In the genomic region with DNA sequence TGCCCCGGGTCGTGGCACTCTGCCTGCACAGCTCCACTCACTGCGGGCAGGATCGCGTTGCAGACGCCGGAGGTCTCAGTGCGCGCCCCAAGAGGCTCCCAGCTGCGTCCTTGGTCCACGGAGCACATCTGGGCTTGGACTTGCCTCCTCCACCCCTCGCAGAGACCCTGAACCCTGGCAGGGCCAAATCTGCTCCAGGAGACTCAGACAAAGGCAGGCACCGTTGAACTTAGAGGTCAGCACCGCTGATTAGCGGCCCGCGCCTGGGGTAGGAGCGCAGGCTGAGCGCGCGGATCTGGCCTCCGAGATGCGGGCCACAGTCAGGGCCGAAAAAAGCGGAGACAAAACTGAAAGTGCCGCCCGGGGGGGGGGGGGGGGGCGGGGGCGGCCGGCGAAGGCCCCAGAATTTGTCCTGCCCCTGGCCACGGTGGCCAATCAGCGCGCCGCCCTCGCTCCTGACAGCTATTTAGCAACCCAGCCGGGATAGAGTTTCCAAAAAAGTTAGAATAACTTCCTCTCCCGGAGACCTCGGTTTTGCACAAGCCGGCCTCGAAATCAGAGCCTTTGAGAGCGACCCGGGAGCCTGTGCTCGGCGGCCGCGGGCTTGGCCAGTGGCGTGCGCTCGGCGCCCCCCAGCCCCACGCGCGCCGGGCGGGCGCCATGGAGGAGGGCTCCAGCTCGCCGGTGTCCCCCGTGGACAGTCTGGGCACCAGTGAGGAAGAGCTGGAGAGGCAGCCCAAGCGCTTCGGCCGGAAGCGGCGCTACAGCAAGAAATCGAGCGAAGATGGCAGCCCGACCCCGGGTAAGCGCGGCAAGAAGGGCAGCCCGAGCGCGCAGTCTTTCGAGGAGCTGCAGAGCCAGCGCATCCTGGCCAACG, we compare ENCODE assay signal across 8 mouse cellular contexts. TPM values are rescaled to one million over a fixed set of nuclear protein-coding genes. Genes with fewer than 3 reads are reported as not detected.
DNase-seq lines count a peak whose midpoint lies in the region; ATAC-seq lines count a peak whose summit lies in the region.

Gene Twist2 (plus strand): TSS at position 495 of the 877 bp plus-strand sequence.

- peak within 1 kb of the TSS; percentile 58 for H3K4me3 ChIP-seq in lung, embryonic 15.5 days

- DNase-seq in adipocyte (ENCODE audit: low spot score), result peak; percentile 91
- DNase-seq in embryo, embryonic 9.5 days (ENCODE audit: extremely low spot score), result peak; percentile 78
- peak; percentile 43 for DNase-seq in heart, adult 8-10 months (ENCODE audit: low spot score)
- peak; percentile 7 to 15 for DNase-seq in kidney, adult 8-10 months
- DNase-seq in retina, embryonic 14.5 days (ENCODE audit: low spot score), result peak; percentile 38
- DNase-seq in B cell, adult 2 months, result no peak
- DNase-seq in spleen, postnatal 10 days (ENCODE audit: low spot score in 2 of 2), result no peak

- 1% methylated on average over 74 of the region's 77 CpGs for WGBS in lung, embryonic 15.5 days

- peak within 1 kb of the TSS; percentile 50 for H3K9ac ChIP-seq in lung, embryonic 15.5 days

- H3K36me3 ChIP-seq in lung, embryonic 15.5 days, result no peaks in the 10 kb centered on the region

- H3K27me3 ChIP-seq in lung, embryonic 15.5 days, result peaks cover 66% of the 10 kb centered on the region

- peak; percentile 73 for ATAC-seq in lung, embryonic 15.5 days (ENCODE audit: borderline replicate concordance, extremely low read depth, low FRiP score, low TSS enrichment)

- H3K4me2 ChIP-seq in lung, embryonic 15.5 days, result peak within 1 kb of the TSS; percentile 96

- H3K4me1 ChIP-seq in lung, embryonic 15.5 days, result peaks cover 29% of the 10 kb centered on the region

- H3K27ac ChIP-seq in lung, embryonic 15.5 days, result peak within 1 kb of the TSS; percentile 75

- H3K9me3 ChIP-seq in lung, embryonic 15.5 days, result no peaks in the 10 kb centered on the region

RNA-seq across cellular contexts. Expression of gene Twist2, which starts in this region (rescaled TPM):
- total RNA-seq in heart, adult 8-10 months (2022), result 1 to 10 TPM in 3 of 4 experiments, under 1 TPM in 1; 1.00 to 1.8 (median 1.2) TPM
- 9.4 and 10.4 TPM in 2 replicates for polyA plus RNA-seq in lung, embryonic 15.5 days (2015; fragmentation: Nextera tagmentation; extraction: Ambion mirVana)

Comparison
In these comparisons a context has a peak if more than half of its experiments do, and no peak if none do; other contexts are left out.
1. DNase-seq: peak in adipocyte (single experiment), embryo, embryonic 9.5 days (single experiment), heart, adult 8-10 months (single experiment), kidney, adult 8-10 months (2 of 2) and retina, embryonic 14.5 days (single experiment); none in B cell, adult 2 months (0 of 2) and spleen, postnatal 10 days (0 of 2).